Mouse (Mus musculus) central nervous system, embryonic 11.5 days (tissue): Measurements from ENCODE around the gene Ezh2. TPM values are rescaled to one million over a fixed set of nuclear protein-coding genes. Genes with fewer than 3 reads are reported as not detected.

Experiments used
- polyA plus RNA-seq: library from polyadenylated mRNA; depleted of rRNA; stranded (reverse); fragments of >200 nt; gene quantifications from 2 replicates; pipeline ENCODE4 v1.2.3, GENCODE M21; 2012; rRNA removed

The Ezh2 gene
- polyA plus RNA-seq = 301 and 305 TPM in 2 replicates

GRCm38 (mm10) chr6:47594926-47595623, at the start of gene Ezh2:
TSS of gene Ezh2 (minus strand) at chr6:47595341.

Other genes with a start within 250 kb of the Ezh2 start
- 126 and 151 TPM in 2 replicates for gene Cul1, start 141.9 kb downstream of the Ezh2 start, polyA plus RNA-seq
- gene Pdia4, start 218.1 kb upstream of the Ezh2 start, polyA plus RNA-seq = 143 and 152 TPM in 2 replicates
- 2.8 and 3.6 TPM in 2 replicates for gene Zfp786, start 235.5 kb upstream of the Ezh2 start, polyA plus RNA-seq
- gene Zfp398, start 240.3 kb upstream of the Ezh2 start, polyA plus RNA-seq = 8.0 and 11.0 TPM in 2 replicates